Mouse (Mus musculus) liver, adult 2 months (tissue): ENCODE data around the gene Usp3. TPM values are rescaled to one million over a fixed set of nuclear protein-coding genes. Genes with fewer than 3 reads are reported as not detected.

ENCODE experiments used
- DNase-seq: peaks from one replicate; pipeline ENCODE4 v3.0.0-alpha.2; 2011; ENCODE audit warnings: low read depth, low spot score; ENCODE audit errors: extremely low read depth
- H3K27ac ChIP-seq: fragments of 200-500 bp; replicated peaks from 2 replicates; pipeline ENCODE4 v1.5.1; 2012; ENCODE audit warnings: low read depth, mild to moderate bottlenecking, control low read depth, inconsistent platforms, low read length; ENCODE audit not compliant: insufficient read depth
- H3K27me3 ChIP-seq: fragments of 200-500 bp; 2 replicates; pipeline ENCODE4 v1.6.1; 2012; ENCODE audit warnings: mild to moderate bottlenecking, moderate library complexity, low read length, inconsistent platforms; ENCODE audit not compliant: control insufficient read depth, insufficient read depth
- H3K36me3 ChIP-seq: fragments of 200-500 bp; 2 replicates; pipeline ENCODE4 v1.6.1; 2012; ENCODE audit warnings: low read length, inconsistent platforms; ENCODE audit not compliant: control insufficient read depth, insufficient read depth
- H3K4me1 ChIP-seq: fragments of 200-500 bp; 2 replicates; pipeline ENCODE4 v1.6.1; 2011; ENCODE audit warnings: low read length; ENCODE audit not compliant: control insufficient read depth, insufficient read depth
- H3K4me3 ChIP-seq: fragments of 200-500 bp; 2 replicates; pipeline ENCODE4 v1.5.1; 2011; ENCODE audit warnings: low read depth, mild to moderate bottlenecking, control low read depth, low read length, moderate library complexity; ENCODE audit not compliant: insufficient read depth
- H3K79me2 ChIP-seq: fragments of 200-500 bp; 2 replicates; pipeline ENCODE4 v1.6.1; 2012; ENCODE audit warnings: inconsistent platforms, mild to moderate bottlenecking, low read length, moderate library complexity; ENCODE audit not compliant: control insufficient read depth, insufficient read depth
- H3K9ac ChIP-seq: fragments of 200-500 bp; 2 replicates; pipeline ENCODE4 v1.6.1; 2012; ENCODE audit warnings: low read depth, mild to moderate bottlenecking, control low read depth, inconsistent platforms, low read length
- CTCF ChIP-seq: fragments of 200-500 bp; IDR thresholded peaks from 2 replicates; pipeline ENCODE4 v1.5.1; 2011; ENCODE audit warnings: low read depth, low read length, control low read depth
- POLR2A ChIP-seq: fragments of 200-500 bp; IDR thresholded peaks from 2 replicates; pipeline ENCODE4 v1.6.1; 2011; ENCODE audit warnings: low read length, control low read depth; ENCODE audit not compliant: insufficient read depth; ENCODE audit errors: extremely low read depth
- WGBS: fragments of 180-500 bp; shearing (Covaris S2); methylation state at CpG from one replicate; pipeline ENCODE4 v1.1.7; 2018; 5-methylcytosine and 5-hydroxymethylcytosine counted together
- polyA plus RNA-seq: library from polyadenylated mRNA; depleted of rRNA; stranded (reverse); fragments of >200 nt; gene quantifications from 2 replicates; pipeline ENCODE4 v1.2.3, GENCODE M21; 2012
- total RNA-seq: library from RNA; depleted of rRNA; stranded (reverse); fragments of >200 nt; gene quantifications from 2 replicates; pipeline ENCODE4 v1.2.3, GENCODE M21; 2014

The Usp3 gene
- total and polyA plus RNA-seq, 2 experiments = 11.2 to 37.7 TPM

DNA sequence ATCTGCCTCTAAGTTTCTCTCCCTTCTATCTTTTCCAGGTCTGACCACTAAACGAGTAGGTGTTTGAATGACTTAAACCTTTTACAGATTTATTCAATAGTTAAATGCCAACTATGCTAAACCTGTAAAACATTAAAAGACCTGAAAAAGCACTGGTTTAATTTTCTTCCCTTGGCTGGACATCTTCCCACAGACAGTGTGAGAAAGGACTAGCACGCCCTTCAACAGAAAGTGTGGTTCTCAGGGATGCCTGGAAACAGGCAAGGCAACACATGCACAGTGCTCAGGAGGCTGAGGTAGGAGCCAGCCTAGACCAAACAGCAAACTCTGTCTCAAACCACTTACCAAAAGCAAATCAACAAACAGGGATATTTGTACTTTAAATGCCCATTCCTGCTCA lies 31.4 kb downstream of the Usp3 start:
- Histone ChIP-seq H3K79me2 (peaks cover 16% of the 10 kb centered on the region), H3K9ac (no peak overlapping the region), H3K4me3 (no peak overlapping the region), H3K4me1 (peaks cover 18% of the 10 kb centered on the region; the same call in 1 of the 2 replicates), H3K36me3 (peaks cover 3% of the 10 kb centered on the region), H3K27me3 (no peaks in the 10 kb centered on the region), H3K27ac (no peak overlapping the region)
- 56% methylated on average over 2 of the region's 2 CpGs for WGBS
- DNase-seq = no peak
- no peak for TF ChIP-seq CTCF
- no peak for TF ChIP-seq POLR2A

- WGBS = 80% methylated on average over 1 of the region's 1 CpGs
- Histone ChIP-seq H3K4me3 (no peak overlapping the region), H3K27me3 (no peaks in the 10 kb centered on the region), H3K9ac (no peak overlapping the region), H3K4me1 (peaks cover 15% of the 10 kb centered on the region; the same call in 1 of the 2 replicates), H3K27ac (no peak overlapping the region), H3K79me2 (peaks cover 13% of the 10 kb centered on the region), H3K36me3 (peaks cover 5% of the 10 kb centered on the region)
- TF ChIP-seq CTCF (no peak), POLR2A (no peak)
- no peak for DNase-seq
Observed at GRCm38 (mm10) chr9:66560728-66561127, 32.2 kb downstream of the Usp3 start.

GRCm38 (mm10) chr9:66560295-66560694 lies 32.6 kb downstream of the Usp3 start:
- WGBS = 14% methylated on average over 2 of the region's 2 CpGs
- Histone ChIP-seq H3K9ac (no peak overlapping the region), H3K27ac (no peak overlapping the region), H3K27me3 (no peaks in the 10 kb centered on the region), H3K79me2 (peaks cover 11% of the 10 kb centered on the region), H3K36me3 (peaks cover 5% of the 10 kb centered on the region), H3K4me3 (no peak overlapping the region), H3K4me1 (peaks cover 13% of the 10 kb centered on the region; the same call in 1 of the 2 replicates)
- DNase-seq = no peak
- TF ChIP-seq POLR2A = no peak
- TF ChIP-seq CTCF = no peak

DNA sequence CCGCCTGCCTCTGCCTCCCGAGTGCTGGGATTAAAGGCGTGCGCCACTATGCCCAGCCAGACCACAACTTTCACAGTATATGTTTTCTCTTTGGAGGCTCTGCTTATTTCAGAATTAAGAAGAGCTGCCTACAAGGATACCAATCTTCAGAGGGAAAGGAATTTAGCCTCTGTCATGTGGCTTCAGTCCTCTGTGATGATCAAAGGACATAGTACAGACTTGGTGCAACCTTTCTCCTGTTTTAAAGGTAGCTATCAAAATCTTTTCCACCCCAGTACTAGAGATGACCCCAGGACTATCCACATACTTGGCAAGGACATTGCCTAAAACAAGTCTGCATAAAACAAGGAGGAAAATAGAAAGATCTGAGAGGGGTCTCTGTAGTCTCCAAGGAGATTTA lies 34.0 kb downstream of the Usp3 start:
- Histone ChIP-seq H3K9ac (no peak overlapping the region), H3K27me3 (no peaks in the 10 kb centered on the region), H3K79me2 (peaks cover 11% of the 10 kb centered on the region), H3K4me3 (no peak overlapping the region), H3K36me3 (peaks cover 5% of the 10 kb centered on the region), H3K27ac (peak overlapping the region; percentile 58; the same call in 1 of the 2 replicates), H3K4me1 (peaks cover 11% of the 10 kb centered on the region; the same call in 1 of the 2 replicates)
- TF ChIP-seq CTCF (no peak), POLR2A (no peak)
- WGBS = 92% methylated on average over 4 of the region's 4 CpGs
- peak; percentile 68 for DNase-seq

DNA sequence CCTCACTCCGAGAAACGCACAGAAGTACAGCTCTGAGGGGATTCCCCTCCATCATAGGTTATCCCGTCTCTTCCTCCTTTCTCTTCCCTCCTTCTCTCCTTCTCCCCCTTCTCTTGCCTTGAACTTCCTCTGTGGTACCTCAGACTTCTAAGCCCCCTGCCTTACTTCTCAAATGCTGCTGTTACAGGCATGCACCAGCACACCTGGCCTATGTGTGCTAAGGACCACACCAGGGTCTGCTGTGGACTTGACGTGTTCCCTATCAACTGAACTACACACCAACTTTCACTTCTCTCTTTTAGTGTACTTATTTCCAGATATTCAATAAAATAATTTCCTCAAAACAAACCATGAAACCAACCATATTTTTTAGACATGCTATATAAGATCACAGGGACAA lies 50.2 kb downstream of the Usp3 start:
- Histone ChIP-seq H3K4me1 (no peaks in the 10 kb centered on the region), H3K9ac (no peak overlapping the region), H3K4me3 (no peak overlapping the region), H3K27me3 (no peaks in the 10 kb centered on the region), H3K79me2 (peaks cover 2% of the 10 kb centered on the region; the same call in 1 of the 2 replicates), H3K27ac (no peak overlapping the region), H3K36me3 (peaks cover 72% of the 10 kb centered on the region)
- 91% methylated on average over 4 of the region's 4 CpGs for WGBS
- TF ChIP-seq POLR2A (no peak), CTCF (no peak)
- no peak for DNase-seq

- TF ChIP-seq POLR2A (no peak), CTCF (no peak)
- Histone ChIP-seq H3K4me3 (no peak overlapping the region), H3K4me1 (no peaks in the 10 kb centered on the region; the same call in 1 of the 2 replicates), H3K27ac (no peak overlapping the region), H3K79me2 (no peaks in the 10 kb centered on the region; the same call in 1 of the 2 replicates), H3K36me3 (peaks cover 68% of the 10 kb centered on the region), H3K27me3 (no peaks in the 10 kb centered on the region), H3K9ac (no peak overlapping the region)
- WGBS = 96% methylated on average over 3 of the region's 3 CpGs
- DNase-seq = no peak
Observed at GRCm38 (mm10) chr9:66521595-66521994, 71.3 kb downstream of the Usp3 start.
